Mouse (Mus musculus) layer of hippocampus, adult 9-10 months (tissue): Measurements from ENCODE around the gene Chrna3.
A peak's percentile ranks its signal among the peaks of the same experiment; 100 is the strongest.

ENCODE experiments used
- DNase-seq: peaks from one replicate; pipeline ENCODE4 v3.0.0; 2022; ENCODE audit warnings: low spot score

Gene Chrna3

DNA sequence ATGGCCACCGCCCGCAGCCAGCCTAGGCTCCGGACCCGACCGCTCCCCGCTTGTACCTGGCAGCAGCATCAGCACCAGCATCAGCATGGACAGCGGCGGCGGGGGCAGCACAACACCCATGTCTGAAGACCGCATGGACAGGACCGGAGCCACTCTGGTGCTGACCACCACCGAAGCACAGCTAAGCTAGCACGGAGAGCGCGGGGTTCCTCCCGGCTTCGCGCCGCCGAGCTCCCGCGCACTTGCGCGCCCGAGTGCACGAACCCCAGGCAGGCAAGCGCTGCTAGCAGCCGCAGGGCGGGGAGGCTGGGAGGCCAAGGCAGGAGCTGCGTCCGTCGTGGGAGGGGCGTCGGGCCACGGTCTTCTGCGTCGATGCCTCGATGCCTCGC lies at the start of gene Chrna3:
TSS of gene Chrna3 (minus strand) at position 288 of the 389 bp plus-strand sequence.
- DNase-seq, result no peak

DNA sequence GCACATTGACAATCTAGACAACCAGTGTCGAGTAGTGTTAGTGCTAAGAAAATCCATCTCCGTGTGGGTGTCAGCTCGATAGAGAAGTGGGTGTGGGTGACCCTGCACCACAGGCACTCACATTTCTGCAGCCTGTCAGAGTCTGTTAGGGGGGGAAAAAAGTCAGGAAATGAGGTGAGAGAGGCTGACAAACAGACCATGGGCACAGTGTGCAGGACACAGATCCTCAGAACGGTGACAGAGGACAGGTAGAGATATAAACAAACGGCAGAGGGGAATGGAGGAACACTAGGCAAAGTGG lies 41.6 kb upstream of the Chrna3 start:
- no peak for DNase-seq

DNA sequence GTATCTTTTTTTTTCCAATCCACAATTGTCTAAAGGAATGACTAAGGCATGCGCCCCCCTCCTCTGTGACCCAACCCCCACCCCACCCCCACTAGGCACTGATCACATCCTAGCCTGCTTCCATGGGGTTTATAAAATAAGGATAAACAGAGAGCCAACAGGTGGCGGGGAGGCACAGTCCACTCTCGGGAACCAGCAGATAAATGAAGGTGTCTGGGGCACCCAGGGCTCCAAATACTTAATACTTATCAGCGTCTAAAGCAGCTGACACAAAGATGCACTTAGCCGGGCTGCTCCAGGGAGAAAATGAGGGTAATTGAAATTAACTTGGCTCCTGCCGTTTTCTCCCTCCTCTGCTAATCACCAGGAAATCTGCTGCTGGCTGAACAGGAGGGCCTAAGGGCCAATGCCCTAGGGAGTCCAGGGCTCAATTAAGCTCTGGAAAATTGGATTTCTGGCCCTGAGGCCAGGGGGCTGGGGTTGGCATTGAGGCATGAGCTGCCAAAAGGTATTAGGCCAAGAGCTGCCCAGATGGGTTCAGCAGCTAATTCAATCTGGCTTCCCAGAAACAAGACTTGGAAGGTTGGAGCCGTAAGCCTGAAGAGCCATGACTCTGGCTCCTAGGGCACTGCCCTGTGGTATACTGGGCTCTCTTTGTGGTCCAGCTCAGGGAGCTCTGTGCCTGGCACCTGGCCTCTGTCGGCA lies 41.0 kb upstream of the Chrna3 start:
- DNase-seq, result no peak

DNA sequence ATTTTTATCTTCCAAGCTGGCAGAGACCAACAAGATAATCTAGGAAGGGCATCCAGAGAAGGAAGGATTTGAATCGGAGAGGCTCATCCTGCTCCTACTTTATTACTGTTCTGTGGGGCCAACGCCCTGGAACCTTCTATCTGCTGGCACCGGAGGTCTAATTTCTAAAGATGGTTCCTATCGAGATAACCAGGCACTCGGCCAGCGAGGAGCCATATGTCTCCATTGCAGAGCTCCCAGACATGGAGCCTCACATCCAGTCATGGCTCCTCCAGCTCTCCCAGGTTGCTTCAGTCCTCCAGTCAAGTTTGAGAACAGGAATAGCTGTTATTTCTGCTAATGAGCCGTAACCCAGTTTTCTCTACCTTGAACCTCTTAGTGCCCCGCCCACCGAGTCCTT lies 38.9 kb upstream of the Chrna3 start:
- no peak for DNase-seq

DNA sequence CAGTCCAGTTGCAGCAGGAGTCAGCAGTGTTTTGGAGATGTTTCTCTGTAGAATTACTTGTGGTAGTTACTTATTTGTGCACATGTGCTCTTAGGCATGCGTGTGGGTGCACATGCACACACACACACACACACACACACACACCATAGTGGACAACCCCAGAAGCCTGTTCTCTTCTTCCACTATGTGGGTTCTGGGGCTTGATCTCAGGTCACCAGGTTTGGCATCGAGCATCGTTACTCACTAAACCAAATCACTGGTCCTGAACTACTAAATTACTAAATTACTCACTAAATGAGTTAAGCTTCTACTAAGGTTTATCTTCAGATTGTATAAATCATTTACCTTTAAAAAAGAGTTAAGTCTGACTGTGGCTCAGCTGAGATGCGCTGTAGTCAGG lies 31.7 kb upstream of the Chrna3 start:
- no peak for DNase-seq

DNA sequence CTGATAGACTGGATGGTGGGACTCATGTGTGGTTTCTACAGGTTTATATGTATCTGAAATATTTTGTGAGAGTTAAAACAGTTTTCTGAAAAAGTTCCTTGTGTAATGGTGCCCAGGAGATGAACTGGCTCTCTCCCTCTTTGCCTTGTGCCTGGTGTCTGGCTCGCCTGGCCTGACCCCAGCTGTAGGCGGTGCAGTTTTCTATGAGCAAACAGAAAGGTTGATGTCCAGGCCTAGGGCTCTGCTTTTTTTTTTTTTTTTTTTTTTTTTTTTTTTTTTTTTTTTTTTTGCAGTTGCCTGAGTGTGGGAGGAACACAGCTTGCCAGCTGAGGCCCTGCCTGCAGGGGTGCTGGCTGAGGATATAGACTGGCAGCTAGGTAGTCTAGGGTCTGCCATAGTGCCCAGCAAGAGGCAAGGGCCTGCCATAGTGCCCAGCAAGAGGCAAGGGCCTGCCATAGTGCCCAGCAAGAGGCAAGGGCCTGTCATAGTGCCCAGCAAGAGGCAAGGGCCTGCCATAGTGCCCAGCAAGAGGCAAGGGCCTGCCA lies 29.1 kb upstream of the Chrna3 start:
- no peak for DNase-seq

DNA sequence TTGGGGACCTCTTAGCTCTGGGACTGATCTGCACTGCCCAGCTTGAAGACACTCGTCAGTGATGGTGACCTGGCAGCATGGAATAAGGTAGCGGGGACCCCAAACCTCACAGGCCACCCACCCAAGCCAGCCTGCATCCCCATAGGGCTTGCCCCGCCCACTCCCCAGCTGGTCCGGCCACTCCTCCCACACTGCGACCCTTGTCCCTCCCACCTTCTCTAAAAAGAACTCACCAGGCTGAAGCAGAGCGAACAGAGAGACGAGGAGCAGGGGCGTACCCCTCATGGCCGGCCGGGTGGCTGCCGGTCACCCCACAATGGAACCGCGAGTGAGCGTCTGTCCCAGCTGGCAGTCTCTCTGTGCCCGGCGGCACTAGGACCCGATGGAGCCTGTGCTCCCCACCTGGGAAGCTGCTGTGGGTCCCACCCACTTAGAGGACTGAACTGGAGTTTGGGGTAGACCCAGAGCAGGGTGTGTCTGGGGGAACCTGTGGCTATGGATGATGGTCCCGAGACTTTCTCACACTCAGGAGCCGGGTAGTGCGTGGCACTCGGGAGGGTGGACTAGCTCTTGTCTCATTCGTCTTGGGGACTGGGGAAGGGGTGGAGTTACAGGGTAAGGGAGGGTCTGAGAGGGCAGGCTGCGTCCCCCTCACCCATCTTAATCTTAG lies 22.0 kb upstream of the Chrna3 start, which contains the start of gene Chrnb4:
TSS of gene Chrnb4 (minus strand) at position 569 of the 670 bp plus-strand sequence.
- DNase-seq, result no peak

DNA sequence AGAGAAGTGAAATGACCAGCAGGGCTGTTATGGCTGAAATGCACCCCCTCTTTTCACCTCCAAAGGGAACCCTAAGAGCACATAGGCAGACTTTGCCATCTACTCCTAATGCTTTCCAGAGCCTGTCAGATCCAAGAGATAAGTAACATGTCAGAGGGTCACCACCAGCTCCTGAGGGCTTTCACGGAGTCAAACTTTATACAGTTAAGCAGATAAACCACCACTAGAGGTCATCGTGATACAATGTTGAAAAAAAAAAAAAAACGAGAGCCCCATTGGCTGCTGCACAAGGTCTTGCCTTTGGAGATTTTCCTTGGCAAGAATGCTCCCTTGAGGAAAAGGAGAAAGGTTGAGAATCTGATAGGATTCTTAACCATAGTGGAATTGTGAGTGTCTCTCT lies 20.4 kb upstream of the Chrna3 start:
- no peak for DNase-seq

DNA sequence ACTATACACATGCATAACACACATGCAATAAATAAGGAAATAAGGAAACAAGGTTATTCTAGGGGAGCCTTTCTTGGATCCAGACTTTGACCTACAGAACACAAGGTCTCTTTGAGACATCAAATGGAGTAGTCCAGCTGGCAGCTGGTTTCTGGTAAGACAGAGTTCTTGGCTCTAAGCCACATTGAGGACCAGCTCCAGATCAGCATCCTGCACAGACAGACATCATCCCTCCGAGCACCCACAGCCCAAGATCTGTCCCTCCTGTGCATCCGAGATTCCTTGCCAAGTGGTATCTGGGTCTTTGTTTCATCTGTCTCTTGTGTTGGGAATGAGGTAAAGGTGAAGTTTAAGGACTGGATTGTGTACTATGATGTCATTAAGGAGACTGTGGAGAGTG lies 18.6 kb upstream of the Chrna3 start:
- DNase-seq, result no peak

DNA sequence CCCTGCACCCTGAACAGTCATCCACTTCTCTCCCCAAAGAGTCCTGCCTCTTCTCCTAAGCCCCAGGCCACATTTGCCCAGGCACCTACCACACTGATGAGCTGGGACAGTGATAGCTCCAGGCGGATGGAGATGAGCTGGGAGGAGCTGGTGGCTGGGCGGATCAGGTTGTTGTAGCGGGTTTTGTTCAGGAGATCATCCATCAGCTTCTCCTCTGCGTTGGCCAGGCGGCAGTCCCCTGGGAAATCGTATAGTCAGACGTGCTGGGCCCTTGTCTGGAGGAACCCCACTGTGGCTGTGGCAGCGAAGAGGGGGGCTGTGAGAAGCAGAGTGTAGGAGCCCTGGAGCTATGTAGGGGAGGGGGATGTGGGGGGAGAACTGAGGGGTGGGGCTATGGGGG lies 17.3 kb upstream of the Chrna3 start:
- DNase-seq, result no peak

DNA sequence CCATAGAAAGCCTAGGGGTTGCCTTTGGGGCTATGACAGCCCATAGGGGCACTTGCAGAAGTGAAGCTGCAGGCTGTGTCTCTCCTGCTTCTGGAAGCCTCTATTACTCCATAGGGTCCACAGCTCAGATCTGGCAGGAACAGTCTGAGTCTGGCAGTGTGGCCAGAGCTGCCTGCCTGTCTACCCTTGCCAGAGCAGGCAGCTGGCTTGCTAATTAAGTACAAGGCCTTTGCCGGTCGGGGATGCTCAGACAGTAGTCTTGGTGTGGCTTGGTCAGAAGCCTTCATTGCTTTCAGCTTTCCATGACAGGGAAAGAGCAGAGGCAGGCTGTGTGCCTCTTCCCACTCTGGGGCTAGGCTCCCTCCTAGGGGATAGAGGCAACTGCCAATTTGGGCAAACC lies 15.0 kb upstream of the Chrna3 start:
- no peak for DNase-seq

DNA sequence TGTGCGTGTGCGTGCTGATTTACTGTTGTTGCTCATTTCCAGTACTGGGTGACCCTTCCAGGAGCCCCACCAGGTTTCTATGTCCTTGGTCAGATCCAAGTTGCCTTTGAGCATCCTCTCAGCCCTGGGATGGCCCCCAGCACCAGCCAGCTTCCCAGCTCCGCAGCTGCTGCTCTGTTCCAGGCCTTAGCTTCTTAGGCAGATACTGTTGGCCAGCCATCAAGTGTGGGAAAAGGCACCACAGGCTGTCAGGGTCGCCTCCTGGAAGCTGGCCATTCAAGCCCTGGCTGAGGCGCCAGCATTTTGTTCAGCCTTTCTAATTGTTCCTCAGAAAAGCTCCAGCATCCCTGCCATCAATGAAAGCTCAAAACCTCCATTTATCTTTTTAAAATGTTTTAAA lies 13.6 kb upstream of the Chrna3 start:
- no peak for DNase-seq

DNA sequence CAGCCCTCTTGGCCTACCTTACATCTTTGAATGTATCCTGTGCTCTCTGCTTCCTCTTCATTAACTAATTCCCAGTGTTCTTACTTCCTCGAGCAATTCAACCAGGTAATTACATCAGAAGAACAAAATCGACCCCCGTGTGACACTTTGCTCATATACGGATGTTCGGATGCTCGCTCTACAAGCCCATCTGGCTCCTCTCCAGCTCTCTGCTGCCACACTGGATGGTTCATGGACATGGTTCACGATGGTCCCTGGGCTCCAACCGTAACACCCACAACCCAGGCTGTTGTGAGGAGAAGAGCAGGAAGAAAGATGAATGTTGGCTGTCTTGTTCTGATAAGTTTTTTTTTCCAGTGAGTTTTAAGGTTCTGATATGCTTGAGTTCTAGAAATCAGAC lies 12.6 kb upstream of the Chrna3 start:
- no peak for DNase-seq

DNA sequence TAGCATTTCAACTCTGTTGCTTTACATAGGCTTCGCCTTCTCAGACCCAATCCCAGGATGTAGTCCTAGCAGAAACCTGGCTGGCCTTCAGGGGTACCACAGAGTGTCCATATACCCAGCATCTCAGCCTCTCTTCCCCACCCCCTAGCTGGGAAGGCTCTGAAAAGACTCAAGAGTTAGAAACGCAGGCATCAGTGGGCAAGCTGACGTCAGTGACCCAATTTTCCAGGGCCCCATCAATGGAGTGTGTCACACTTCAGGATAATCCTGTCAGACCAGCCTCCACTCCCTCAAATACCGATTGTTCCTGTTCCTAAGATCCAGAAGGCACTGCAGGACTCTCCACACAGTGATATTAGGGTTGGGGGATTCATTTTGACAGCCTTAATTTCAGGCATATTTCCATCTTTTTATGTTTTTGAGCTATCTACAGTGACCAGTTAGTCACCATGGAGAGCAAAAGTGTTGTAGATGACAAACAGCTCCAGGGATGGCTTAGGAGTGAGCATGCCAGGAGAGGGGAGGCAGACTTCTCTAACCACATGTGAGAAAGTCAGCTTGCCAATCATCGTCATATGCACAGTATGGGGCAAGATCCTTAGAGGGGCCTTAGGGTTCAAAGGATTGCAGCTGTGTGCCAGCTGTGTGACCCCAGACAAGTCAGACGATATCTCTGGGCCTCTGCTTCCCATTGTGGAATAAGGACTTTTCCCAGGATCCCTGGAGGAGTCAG lies 5.2 kb upstream of the Chrna3 start:
- no peak for DNase-seq

DNA sequence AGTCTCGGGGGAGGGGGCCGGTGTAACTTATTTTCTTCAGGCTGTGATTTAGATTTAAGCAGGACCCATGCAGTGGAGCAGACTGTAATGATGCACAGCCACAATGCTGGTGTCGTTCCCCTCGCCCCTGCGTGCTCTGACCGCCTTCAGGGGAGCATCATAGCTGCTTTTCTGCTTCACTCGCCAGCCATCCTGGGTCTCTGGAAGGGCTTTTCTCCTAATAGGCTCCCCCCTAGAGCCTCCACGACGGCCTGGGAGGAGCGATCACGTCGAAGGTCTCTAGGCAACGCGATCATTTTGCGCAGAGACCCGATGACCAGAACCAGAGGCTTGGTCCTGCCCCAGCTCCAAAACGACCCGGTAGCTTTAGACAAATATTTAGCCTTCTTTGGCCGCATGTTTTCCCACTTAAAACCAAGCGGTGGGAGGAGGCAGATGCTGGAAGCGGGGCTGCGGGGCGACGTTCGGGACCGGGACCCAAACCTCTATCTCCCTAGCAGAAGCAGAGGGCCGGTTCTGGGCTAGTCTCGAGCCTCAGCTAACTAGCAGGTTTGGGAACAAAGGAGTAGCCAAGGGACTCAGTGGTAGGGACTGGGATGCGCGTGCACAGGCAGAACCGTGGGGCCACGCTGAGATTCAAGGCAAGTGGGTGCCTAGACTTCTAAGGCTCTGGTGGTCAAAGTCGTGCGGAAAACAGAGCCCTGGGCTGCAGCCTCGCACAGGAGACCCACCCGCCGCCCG lies 658 bp downstream of the Chrna3 start:
- no peak for DNase-seq

DNA sequence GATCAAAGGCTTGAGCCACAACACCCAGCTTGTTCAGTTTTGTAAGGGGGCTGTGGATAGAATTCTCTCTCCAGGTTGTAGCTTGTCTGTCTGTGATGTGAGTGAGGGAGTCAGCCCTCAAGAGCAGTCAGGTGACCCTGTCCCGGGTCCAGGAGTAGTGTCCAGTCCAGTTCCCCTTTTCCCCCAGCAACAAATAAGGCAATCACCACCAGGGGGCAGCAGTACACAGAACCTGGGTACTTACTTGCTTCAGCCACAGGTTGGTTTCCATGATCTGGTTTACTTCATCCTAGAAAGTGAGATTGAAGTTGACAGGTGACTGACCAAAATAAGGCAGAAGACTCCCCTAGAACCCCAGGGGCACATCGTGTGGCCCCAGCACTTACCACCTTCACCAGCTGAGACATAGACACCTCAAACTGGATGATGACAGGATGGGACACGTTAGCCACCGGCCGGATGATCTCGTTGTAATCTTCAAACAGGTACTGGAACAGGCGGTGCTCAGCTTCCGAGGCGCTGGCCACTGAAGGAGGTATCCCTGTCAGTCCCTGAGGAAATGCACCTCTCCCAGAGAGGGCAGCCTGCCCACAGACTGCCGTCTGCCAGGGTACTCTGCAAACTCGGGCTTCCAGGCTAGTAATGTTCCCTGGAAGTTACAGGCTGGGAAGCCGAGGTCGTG lies 2.3 kb downstream of the Chrna3 start:
- DNase-seq, result peak; percentile 66

DNA sequence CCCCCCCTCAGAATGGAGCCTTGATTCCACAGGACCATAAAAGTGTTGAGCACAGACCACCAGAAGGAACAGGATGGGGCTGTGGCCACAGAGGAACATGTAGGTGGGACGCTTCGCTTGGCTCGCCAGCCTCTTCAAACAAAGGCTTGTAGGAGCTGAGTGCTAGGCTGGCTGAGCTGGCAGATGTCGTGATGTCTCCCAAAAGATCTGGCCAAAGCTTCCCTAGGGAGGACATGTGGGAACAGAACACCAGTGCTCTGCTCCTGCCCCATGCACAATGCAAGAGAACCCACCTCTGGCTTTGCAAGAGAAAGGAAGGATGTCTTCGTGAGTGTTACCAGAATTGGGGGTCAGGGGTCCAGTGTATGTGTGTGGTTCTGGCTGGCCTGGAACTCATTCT lies 3.0 kb downstream of the Chrna3 start:
- no peak for DNase-seq

DNA sequence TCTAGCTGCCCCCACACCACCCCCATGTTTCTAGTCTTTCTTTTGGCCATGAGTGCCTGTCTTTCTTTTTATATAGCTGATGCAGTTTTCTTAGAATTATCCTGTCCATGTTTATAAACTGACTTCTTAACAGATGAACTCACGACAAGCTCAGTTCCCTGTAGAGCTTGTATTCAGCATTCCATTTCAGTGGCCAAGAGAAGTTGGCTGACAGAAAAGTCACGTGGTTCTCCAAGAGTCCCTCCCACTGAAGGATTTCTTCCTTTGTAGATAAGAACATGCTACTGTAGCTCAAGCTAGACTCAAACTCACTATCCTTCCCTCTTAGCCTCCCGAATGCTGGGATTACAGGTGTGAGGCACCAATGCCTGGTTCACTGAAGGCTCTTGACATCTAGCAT lies 9.4 kb downstream of the Chrna3 start:
- DNase-seq, result no peak

DNA sequence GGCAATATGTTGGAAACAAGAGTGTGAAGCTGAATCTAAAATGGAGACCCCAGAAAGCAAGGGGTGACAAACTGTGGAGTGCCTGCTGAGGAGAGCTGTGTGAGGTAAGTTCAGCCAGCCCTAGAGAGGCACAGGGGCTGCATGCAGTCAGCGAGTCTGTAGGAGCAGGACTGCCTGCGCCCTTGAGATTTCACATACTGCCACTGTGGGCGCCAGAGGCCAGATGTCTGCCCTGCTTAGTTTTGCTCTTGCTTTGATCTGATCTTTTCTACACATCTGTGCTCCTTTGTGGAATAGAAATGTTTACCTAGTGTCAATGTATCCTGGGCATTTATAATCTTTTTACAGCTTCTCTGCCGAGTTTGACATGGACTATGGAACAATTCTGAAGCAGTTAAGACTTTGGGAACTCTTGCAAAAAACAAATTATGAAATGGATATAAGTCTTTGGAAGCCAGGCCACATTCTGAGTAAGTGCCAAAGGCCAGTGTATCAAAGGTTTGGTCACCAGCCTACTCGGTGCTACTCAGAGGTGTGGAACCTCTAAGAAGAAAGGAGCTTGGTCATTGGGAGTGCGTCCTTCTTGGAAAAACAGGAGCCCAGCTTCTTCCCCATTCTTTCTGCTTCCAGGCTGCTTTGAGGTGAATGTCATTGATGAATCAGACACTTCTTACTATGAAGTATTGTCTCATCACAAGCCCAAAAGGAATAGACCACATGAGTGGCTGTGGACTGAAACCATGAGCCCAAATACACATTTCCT lies 15.6 kb downstream of the Chrna3 start:
- no peak for DNase-seq

DNA sequence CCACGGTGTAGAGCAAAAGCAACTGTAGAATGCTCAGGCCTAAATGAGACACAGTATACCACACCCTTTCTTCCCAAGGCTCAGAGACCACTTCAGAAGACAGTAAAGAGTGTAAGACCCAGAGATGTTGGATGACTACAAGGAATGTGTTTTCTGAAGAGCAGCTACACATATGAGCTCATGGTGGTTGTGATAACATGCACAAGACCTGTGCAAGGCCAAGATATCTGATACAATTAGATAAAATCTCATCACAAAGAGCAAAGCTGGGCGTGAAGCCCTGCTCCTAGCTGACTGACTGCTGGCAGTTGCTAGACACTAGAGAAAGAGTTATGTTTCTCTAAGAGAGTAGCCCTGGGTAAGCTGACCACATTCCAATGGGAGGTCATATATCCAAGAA lies 16.7 kb downstream of the Chrna3 start:
- no peak for DNase-seq

DNA sequence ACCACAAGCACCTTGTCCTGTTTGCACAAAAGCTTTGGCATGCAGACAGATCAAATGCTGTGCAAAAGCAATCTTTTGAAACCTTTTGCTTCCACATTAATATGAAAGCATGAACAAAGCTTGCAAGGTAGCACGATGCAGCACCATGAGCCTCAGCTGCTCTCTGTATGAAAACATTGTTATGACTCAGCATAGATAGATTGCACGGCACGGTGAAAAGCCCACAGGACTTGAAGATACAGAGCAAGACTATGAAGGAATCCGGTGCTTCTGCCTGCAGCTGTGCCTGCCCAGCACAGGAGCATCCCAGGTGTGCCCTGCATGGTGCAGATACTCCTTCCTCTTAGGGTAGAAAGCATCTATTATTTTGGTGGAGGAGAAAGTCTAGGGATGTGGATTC lies 22.8 kb downstream of the Chrna3 start:
- no peak for DNase-seq
